Mouse (Mus musculus) thymus, adult 2 months (tissue): ENCODE results near the gene Atraid. TPM values are rescaled to one million over a fixed set of nuclear protein-coding genes. Genes with fewer than 3 reads are reported as not detected.

ENCODE experiments used
- DNase-seq: peaks from one replicate; pipeline ENCODE4 v3.0.0; 2021
- H3K27ac ChIP-seq: fragments of 200-500 bp; 2 replicates; pipeline ENCODE4 v1.5.1; 2012; ENCODE audit warnings: low read length, control low read depth; ENCODE audit not compliant: control insufficient read depth, insufficient read depth
- H3K27me3 ChIP-seq: fragments of 200-500 bp; 2 replicates; pipeline ENCODE4 v1.6.1; 2012; ENCODE audit warnings: mild to moderate bottlenecking, low read length, moderate library complexity, mixed read lengths; ENCODE audit not compliant: control insufficient read depth, insufficient read depth
- H3K36me3 ChIP-seq: fragments of 200-500 bp; 2 replicates; pipeline ENCODE4 v1.6.1; 2012; ENCODE audit warnings: mild to moderate bottlenecking, low read length, moderate library complexity; ENCODE audit not compliant: control insufficient read depth, insufficient read depth
- H3K4me1 ChIP-seq: fragments of 200-500 bp; replicated peaks from 2 replicates; pipeline ENCODE4 v1.6.1; 2012; ENCODE audit warnings: low read length; ENCODE audit not compliant: control insufficient read depth, insufficient read depth
- H3K4me3 ChIP-seq: fragments of 200-500 bp; 2 replicates; pipeline ENCODE4 v1.5.1; 2012; ENCODE audit warnings: mild to moderate bottlenecking, low read length, control low read depth, moderate library complexity; ENCODE audit not compliant: control insufficient read depth, insufficient read depth
- CTCF ChIP-seq: fragments of 200-500 bp; IDR thresholded peaks from 2 replicates; pipeline ENCODE4 v1.5.1; 2012; ENCODE audit warnings: mild to moderate bottlenecking, control low read depth, low read length, moderate library complexity, borderline replicate concordance; ENCODE audit not compliant: control insufficient read depth, poor library complexity, insufficient read depth; ENCODE audit errors: extremely low read depth
- POLR2A ChIP-seq: fragments of 200-500 bp; IDR thresholded peaks from 2 replicates; pipeline ENCODE4 v1.6.1; 2012; ENCODE audit warnings: mild to moderate bottlenecking, low read length, control low read depth, moderate library complexity; ENCODE audit not compliant: control insufficient read depth, poor library complexity, insufficient read depth; ENCODE audit errors: extremely low read depth
- WGBS: fragments of 180-500 bp; shearing (Covaris S2); methylation state at CpG from one replicate; pipeline ENCODE4 v1.1.7; 2018; 5-methylcytosine and 5-hydroxymethylcytosine counted together
- polyA plus RNA-seq: library from polyadenylated mRNA; depleted of rRNA; stranded (reverse); fragments of >200 nt; gene quantifications from 2 replicates; pipeline ENCODE4 v1.2.3, GENCODE M21; 2012

The Atraid gene
- polyA plus RNA-seq, 1 experiment, result 67.0 TPM

- Histone ChIP-seq H3K27ac (no peak overlapping the region), H3K36me3 (peaks cover 10% of the 10 kb centered on the region), H3K27me3 (no peaks in the 10 kb centered on the region), H3K4me1 (no peaks in the 10 kb centered on the region), H3K4me3 (no peak overlapping the region)
- no peak for DNase-seq
- TF ChIP-seq POLR2A (no peak), CTCF (no peak)
- WGBS, result 96% methylated on average over 11 of the region's 11 CpGs
Observed at GRCm38 (mm10) chr5:31071821-31072220, 23.7 kb downstream of the Atraid start.

GRCm38 (mm10) chr5:31073176-31073575, 25.1 kb downstream of the Atraid start:
- 97% methylated on average over 12 of the region's 12 CpGs for WGBS
- no peak for DNase-seq
- no peaks in the 10 kb centered on the region for H3K4me1 ChIP-seq
- peaks cover 4% of the 10 kb centered on the region; the same call in 1 of the 2 replicates for H3K36me3 ChIP-seq
- no peak for TF ChIP-seq POLR2A
- TF ChIP-seq CTCF, result no peak
- no peak overlapping the region for H3K27ac ChIP-seq
- no peaks in the 10 kb centered on the region for H3K27me3 ChIP-seq
- no peak overlapping the region for H3K4me3 ChIP-seq

DNA sequence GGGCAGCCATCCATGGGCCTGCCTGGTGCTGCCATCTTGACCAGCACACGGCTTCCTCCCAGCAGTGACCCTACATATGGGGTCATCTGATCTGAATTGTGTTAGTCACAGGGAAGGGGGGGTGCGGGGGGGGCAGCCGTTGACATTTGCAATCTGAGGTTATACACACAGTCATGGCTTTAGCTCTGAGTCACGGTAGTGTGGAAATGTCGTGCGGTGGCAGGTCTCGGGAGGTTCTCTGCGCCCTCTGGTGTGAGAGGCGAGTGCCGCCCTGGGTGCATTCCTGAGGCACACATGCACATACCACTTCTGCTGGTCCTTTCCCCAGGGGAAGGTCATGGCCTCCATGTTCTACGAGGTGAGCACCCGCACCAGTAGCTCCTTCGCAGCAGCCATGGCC, 28.2 kb downstream of the Atraid start:
- TF ChIP-seq POLR2A, result no peak
- TF ChIP-seq CTCF, result no peak
- no peaks in the 10 kb centered on the region for H3K4me1 ChIP-seq
- no peak overlapping the region for H3K27ac ChIP-seq
- H3K4me3 ChIP-seq, result no peak overlapping the region
- DNase-seq, result no peak
- H3K36me3 ChIP-seq, result no peaks in the 10 kb centered on the region; the same call in 1 of the 2 replicates
- 96% methylated on average over 13 of the region's 13 CpGs for WGBS
- H3K27me3 ChIP-seq, result no peaks in the 10 kb centered on the region

- Histone ChIP-seq H3K4me3 (no peak overlapping the region), H3K36me3 (no peaks in the 10 kb centered on the region; the same call in 1 of the 2 replicates), H3K27me3 (no peaks in the 10 kb centered on the region; the same call in 1 of the 2 replicates), H3K27ac (no peak overlapping the region), H3K4me1 (no peaks in the 10 kb centered on the region)
- no peak for DNase-seq
- no peak for TF ChIP-seq POLR2A
- no peak for TF ChIP-seq CTCF
- WGBS, result 95% methylated on average over 13 of the region's 13 CpGs
Observed at GRCm38 (mm10) chr5:31080059-31080794, 32.1 kb downstream of the Atraid start.

GRCm38 (mm10) chr5:31080795-31081164, 32.7 kb downstream of the Atraid start:
- no peak for DNase-seq
- Histone ChIP-seq H3K36me3 (no peaks in the 10 kb centered on the region; the same call in 1 of the 2 replicates), H3K27ac (no peak overlapping the region), H3K27me3 (no peaks in the 10 kb centered on the region; the same call in 1 of the 2 replicates), H3K4me1 (no peaks in the 10 kb centered on the region), H3K4me3 (no peak overlapping the region)
- 88% methylated on average over 3 of the region's 3 CpGs for WGBS
- no peak for TF ChIP-seq CTCF
- no peak for TF ChIP-seq POLR2A

- DNase-seq, result peak; percentile 66
- Histone ChIP-seq H3K27ac (no peak overlapping the region), H3K36me3 (no peaks in the 10 kb centered on the region; the same call in 1 of the 2 replicates), H3K4me1 (no peaks in the 10 kb centered on the region), H3K27me3 (no peaks in the 10 kb centered on the region; the same call in 1 of the 2 replicates), H3K4me3 (no peak overlapping the region)
- WGBS, result 91% methylated on average over 3 of the region's 3 CpGs
- TF ChIP-seq CTCF (no peak), POLR2A (no peak)
Observed at GRCm38 (mm10) chr5:31081386-31081785, 33.3 kb downstream of the Atraid start.

DNA sequence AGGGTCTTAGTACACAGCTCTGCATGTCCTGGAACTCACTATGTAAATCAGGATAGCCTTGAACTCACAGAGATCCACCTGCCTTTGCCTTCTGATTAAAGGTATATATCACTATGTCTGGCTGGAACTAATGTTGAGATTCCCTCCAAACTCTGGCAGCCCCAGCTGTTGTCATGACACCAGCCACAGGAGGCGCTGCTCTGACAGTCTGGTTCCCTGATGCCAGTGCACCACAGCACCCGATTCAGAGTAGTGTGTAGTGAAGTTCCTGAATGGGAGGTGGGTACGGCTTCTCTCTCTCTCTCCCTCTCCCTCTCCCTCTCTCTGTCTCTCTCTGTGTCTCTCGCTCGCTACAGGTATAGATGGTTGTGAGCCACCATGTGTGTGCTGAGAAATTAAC, 34.2 kb downstream of the Atraid start:
- Histone ChIP-seq H3K27me3 (no peaks in the 10 kb centered on the region; the same call in 1 of the 2 replicates), H3K27ac (no peak overlapping the region), H3K4me3 (no peak overlapping the region), H3K36me3 (no peaks in the 10 kb centered on the region; the same call in 1 of the 2 replicates), H3K4me1 (no peaks in the 10 kb centered on the region)
- WGBS, result 15% methylated on average over 5 of the region's 5 CpGs
- peak; percentile 73 for DNase-seq
- TF ChIP-seq POLR2A (no peak), CTCF (peak; percentile 59; the same call in 1 of the 2 replicates)
